Mouse (Mus musculus) erythroblast, adult 5-6 weeks (primary cell): ENCODE data around the gene Ermard. TPM values are rescaled to one million over a fixed set of nuclear protein-coding genes. Genes with fewer than 3 reads are reported as not detected.
A peak's percentile ranks its signal among the peaks of the same experiment; 100 is the strongest.
"Not testable (repeated sequence)": the region's sequence is repeated elsewhere in the genome, so short reads cannot be mapped to it uniquely, and the experiment has no call there.

Experiments used
- ATAC-seq: replicated peaks from 2 replicates; pipeline ENCODE4 v1.8.0; 2016; ENCODE audit warnings: moderate number of reproducible peaks, mild to moderate bottlenecking, moderate TSS enrichment, inconsistent platforms; ENCODE audit not compliant: poor library complexity, low FRiP score, severe bottlenecking
- total RNA-seq, 2 experiments: library from RNA; stranded (forward) in 1 of 2; stranded (reverse) in 1 of 2; fragments of 150-400 nt in 1 of 2; fragments of 200-764, 138-1000 nt in 1 of 2; gene quantifications; 2 replicates each; pipeline versions ENCODE4 v1.2.3 to v1.2.4; 2015 to 2017; ENCODE audit warnings: low replicate concordance in 2 of 2

The Ermard gene
- total RNA-seq (2015; ENCODE audit: low replicate concordance), result 35.0 and 43.1 TPM in 2 replicates
- 17.9 and 28.6 TPM in 2 replicates for total RNA-seq (2017; ENCODE audit: low replicate concordance)

DNA sequence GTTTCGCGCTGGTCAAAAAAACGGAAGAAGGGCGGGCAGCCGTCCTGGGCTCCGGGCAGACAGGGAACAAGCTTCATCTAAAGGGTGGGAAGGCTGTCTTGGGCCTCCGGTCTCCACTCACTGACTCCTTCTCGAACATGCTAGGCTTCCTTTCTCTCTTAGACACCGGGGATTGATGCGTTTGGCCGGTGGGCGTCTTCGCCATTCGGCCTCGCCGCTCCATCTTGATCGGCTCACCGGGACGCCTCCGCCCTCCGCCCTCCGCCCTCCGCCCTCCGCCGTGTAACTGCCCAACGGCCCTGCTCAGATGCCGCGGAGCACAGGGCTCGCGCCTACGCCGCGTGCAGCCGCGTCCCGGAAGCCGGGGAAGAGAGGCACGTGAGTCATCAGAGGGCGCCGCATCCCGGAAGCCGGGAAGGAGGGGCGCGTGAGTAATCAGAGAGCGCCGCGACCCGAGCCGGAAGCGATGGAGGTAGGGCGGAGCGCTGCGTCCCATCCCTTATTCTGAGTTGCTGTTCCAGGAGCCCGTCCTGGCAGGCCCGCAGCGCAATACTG lies at the start of gene Ermard, which contains the start of the genes Tcte3 and Gm3448:
Gene Ermard, plus strand, starts transcription at position 34 of the 555 bp plus-strand sequence.
Gene Tcte3, minus strand, starts transcription at position 314 of the 555 bp plus-strand sequence.
Gene Gm3448, minus strand, starts transcription at position 363 of the 555 bp plus-strand sequence.
- peak; percentile 95 for ATAC-seq

DNA sequence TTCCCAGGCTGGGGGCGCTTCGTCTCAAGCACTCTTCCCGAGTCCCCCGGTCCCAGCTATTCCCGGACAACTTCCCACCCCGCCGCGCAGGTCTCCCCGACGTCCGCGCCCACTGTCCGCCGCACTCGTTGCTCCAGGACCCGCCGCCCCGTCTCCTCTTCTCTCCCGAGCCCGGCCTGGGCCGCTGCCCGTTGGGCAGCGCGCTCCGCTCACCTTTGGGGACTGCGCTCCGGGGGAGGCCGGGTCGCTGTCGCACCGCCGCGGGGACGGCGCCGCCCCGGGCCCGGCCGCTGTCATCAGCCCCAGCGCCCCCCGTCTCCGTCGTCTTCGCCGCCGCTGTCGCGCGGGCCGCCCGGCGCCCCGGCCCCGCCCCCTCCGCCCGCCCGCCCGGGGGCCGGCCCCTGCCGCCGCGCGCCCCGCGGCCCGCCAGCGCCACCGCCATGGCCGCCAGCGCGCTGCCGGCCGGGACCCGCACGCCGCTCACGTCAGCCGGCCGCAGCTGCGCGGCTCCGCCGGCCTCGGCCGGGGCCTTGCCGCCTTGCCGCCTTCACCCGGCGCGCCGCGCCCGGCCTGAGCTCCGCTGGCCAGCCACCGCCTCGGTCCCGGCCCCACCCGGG lies 48.4 kb upstream of the Ermard start:
- ATAC-seq, result peak; percentile 36

DNA sequence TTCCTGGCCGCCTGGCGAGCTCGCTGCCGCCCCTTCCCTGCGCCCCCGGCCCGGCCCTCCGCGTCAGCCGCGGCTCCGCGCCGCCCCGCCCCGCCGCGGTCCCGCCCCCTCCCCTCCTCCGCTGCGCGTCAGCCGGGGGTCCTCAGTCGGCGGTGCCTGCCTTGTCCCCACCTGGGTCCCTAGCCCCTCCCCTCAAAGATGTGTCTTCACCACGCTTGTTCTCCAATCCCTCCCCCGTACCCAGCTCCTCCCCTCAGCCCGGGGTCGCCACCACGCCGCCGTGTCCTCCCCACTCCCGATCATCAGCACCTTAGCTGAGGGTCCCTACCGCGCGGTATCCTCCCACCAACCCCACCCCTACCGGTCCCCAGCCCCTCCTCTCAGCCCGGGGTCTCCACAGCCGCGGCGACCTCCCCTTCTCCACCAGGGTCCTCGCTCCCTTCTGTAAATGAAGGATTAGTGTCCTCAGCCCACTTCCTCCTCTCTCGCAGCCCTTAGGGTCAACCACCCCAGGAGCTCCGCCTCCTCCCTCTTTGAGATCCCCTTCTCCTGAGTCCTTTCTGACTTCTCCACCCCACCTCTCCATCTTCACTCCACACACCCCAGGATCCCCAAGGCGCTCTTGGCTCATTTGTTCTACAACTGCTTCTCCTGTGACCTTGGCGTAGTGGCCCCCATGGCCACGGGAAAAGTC lies 47.7 kb upstream of the Ermard start:
- peak; percentile 27 for ATAC-seq

DNA sequence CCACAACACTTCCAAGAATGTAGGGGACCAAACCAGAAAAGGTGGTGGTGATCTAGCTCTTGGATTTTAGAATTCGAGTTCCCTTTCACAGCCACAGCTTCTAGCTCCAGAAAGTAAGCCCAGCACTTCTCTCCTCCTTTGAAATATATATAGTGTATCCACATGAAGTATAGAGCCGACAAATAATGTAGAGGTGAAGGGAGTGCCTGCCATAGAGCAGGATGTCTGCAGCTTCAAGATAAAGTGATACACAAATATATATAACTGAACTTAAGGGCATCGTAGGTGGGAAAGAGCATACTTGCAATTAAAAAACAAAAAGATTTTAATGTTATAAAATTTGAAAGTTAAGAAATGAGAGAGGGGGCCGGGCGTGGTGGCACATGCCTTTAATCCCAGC lies 46.9 kb upstream of the Ermard start:
- peak; percentile 62 for ATAC-seq

DNA sequence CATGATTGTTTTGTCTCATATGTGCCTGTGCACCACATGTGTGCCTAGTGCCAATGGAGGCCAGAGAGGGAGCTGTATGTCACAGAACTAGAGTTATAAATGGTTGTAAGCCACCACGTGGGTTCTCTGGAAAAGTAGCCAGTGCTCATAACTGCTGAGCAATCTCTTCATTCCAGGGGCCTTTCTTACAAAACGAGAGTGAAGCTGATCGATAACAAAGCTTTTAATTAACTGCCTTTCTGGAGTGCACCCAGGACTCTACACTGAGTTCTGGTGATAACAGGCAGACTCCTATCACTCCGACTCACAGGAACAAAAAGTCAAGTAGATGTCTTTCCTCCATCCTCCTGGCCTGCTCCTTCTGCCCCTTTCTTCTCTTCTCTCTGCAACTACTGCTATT lies 41.0 kb upstream of the Ermard start:
- ATAC-seq, result peak; percentile 54

DNA sequence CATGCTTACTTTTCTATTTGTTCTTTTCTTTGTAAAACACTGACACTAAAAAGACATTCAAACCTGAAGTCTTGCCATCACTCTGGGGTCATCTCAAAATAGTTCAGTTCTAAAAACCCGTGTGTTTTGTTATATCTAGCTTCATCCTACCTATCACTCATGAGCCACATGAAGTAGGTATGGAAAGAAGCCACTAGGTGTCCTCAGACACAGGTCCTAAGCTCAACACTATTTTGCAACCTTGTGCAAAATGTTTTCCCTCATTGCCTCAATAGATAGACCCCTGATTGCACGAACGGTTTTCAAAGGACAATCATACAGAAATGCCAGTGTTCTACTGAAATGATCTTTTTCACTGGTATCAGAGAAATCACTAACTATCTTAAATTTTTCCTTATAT lies 31.9 kb upstream of the Ermard start:
- peak; percentile 80 for ATAC-seq

DNA sequence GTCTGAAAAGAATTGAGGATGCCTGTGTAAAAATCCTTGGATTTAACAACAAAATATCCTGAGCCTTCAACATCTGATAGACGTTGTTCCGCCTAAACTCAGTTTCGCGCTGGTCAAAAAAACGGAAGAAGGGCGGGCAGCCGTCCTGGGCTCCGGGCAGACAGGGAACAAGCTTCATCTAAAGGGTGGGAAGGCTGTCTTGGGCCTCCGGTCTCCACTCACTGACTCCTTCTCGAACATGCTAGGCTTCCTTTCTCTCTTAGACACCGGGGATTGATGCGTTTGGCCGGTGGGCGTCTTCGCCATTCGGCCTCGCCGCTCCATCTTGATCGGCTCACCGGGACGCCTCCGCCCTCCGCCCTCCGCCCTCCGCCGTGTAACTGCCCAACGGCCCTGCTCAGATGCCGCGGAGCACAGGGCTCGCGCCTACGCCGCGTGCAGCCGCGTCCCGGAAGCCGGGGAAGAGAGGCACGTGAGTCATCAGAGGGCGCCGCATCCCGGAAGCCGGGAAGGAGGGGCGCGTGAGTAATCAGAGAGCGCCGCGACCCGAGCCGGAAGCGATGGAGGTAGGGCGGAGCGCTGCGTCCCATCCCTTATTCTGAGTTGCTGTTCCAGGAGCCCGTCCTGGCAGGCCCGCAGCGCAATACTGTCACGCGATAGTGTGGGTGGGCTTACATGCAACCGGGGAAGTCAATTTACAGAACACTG lies 31.1 kb upstream of the Ermard start, which contains the start of gene Gm3435:
Gene Gm3435, plus strand, starts transcription at position 471 of the 708 bp plus-strand sequence.
- ATAC-seq, result peak; percentile 94

DNA sequence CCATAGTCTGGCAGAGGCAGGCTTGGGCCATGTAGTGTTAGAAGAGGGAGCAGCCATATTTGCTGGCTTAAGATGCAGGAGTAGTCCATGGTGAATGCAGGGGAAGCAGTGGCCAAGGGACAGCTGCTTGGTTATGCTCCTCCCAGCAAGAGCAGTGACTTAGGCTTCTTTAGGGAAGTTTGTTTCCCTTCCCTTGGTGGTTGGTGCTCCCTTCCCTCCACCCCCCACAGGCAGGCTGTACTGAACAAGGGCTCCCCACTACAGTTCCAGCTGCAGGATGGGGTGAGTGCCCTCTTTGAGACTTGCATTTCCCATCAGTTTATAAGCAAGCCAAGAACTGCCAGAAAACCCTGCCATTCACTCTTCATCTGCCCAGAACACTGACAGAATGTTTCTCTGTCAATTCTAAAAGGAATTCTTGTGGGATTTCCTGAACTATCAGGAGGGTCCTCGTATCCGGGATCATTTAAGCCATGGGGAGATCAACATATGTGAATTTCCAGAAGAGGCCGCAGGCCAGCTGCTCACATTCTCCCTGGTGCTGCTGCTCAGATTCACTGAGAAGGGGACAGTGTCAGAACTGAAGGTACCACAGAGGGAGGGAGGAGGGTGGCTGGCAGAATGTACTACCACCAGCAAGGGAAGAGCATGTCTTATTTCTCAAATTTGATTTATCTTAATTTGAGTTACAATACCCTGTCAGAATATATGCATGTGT lies 19.3 kb upstream of the Ermard start:
- ATAC-seq, result not testable (repeated sequence)

DNA sequence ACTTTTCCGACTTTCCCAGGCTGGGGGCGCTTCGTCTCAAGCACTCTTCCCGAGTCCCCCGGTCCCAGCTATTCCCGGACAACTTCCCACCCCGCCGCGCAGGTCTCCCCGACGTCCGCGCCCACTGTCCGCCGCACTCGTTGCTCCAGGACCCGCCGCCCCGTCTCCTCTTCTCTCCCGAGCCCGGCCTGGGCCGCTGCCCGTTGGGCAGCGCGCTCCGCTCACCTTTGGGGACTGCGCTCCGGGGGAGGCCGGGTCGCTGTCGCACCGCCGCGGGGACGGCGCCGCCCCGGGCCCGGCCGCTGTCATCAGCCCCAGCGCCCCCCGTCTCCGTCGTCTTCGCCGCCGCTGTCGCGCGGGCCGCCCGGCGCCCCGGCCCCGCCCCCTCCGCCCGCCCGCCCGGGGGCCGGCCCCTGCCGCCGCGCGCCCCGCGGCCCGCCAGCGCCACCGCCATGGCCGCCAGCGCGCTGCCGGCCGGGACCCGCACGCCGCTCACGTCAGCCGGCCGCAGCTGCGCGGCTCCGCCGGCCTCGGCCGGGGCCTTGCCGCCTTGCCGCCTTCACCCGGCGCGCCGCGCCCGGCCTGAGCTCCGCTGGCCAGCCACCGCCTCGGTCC lies 17.0 kb upstream of the Ermard start:
- ATAC-seq, result peak; percentile 38

DNA sequence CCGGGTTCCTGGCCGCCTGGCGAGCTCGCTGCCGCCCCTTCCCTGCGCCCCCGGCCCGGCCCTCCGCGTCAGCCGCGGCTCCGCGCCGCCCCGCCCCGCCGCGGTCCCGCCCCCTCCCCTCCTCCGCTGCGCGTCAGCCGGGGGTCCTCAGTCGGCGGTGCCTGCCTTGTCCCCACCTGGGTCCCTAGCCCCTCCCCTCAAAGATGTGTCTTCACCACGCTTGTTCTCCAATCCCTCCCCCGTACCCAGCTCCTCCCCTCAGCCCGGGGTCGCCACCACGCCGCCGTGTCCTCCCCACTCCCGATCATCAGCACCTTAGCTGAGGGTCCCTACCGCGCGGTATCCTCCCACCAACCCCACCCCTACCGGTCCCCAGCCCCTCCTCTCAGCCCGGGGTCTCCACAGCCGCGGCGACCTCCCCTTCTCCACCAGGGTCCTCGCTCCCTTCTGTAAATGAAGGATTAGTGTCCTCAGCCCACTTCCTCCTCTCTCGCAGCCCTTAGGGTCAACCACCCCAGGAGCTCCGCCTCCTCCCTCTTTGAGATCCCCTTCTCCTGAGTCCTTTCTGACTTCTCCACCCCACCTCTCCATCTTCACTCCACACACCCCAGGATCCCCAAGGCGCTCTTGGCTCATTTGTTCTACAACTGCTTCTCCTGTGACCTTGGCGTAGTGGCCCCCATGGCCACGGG lies 16.4 kb upstream of the Ermard start:
- peak; percentile 31; the same call in 1 of the 2 replicates for ATAC-seq

DNA sequence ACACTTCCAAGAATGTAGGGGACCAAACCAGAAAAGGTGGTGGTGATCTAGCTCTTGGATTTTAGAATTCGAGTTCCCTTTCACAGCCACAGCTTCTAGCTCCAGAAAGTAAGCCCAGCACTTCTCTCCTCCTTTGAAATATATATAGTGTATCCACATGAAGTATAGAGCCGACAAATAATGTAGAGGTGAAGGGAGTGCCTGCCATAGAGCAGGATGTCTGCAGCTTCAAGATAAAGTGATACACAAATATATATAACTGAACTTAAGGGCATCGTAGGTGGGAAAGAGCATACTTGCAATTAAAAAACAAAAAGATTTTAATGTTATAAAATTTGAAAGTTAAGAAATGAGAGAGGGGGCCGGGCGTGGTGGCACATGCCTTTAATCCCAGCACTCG lies 15.5 kb upstream of the Ermard start:
- ATAC-seq, result peak; percentile 63

DNA sequence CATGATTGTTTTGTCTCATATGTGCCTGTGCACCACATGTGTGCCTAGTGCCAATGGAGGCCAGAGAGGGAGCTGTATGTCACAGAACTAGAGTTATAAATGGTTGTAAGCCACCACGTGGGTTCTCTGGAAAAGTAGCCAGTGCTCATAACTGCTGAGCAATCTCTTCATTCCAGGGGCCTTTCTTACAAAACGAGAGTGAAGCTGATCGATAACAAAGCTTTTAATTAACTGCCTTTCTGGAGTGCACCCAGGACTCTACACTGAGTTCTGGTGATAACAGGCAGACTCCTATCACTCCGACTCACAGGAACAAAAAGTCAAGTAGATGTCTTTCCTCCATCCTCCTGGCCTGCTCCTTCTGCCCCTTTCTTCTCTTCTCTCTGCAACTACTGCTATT lies 9.6 kb upstream of the Ermard start:
- ATAC-seq, result peak; percentile 50

DNA sequence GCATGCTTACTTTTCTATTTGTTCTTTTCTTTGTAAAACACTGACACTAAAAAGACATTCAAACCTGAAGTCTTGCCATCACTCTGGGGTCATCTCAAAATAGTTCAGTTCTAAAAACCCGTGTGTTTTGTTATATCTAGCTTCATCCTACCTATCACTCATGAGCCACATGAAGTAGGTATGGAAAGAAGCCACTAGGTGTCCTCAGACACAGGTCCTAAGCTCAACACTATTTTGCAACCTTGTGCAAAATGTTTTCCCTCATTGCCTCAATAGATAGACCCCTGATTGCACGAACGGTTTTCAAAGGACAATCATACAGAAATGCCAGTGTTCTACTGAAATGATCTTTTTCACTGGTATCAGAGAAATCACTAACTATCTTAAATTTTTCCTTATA lies 553 bp upstream of the Ermard start:
- ATAC-seq, result peak; percentile 79

DNA sequence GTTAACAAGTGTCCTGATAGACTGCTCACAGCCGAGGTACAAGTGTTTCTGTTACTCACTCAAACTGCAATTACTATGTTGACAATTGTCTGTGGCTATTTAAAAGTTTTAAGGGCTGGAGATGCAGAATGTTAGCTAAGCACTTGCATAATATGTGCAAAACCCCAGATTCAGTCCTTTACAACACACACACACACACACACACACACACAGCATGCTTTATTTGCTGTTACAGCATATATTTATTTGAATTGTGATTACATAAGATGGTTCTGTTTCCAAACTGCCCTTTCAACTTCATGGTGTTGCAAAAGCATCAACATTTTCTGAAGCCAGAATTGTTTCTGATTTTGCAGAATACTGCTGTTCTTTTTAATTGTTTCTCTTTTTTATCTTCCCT lies 9.3 kb downstream of the Ermard start:
- ATAC-seq, result not testable (repeated sequence)

DNA sequence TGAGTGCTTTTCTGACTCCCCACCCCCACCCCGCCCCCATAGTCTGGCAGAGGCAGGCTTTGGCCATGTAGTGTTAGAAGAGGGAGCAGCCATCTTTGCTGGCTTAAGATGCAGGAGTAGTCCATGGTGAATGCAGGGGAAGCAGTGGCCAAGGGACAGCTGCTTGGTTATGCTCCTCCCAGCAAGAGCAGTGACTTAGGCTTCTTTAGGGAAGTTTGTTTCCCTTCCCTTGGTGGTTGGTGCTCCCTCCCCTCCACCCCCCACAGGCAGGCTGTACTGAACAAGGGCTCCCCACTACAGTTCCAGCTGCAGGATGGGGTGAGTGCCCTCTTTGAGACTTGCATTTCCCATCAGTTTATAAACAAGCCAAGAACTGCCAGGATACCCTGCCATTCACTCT lies 11.8 kb downstream of the Ermard start:
- ATAC-seq, result 0 out of 2 replicates have a peak, but pooled peaks have one; percentile 38

DNA sequence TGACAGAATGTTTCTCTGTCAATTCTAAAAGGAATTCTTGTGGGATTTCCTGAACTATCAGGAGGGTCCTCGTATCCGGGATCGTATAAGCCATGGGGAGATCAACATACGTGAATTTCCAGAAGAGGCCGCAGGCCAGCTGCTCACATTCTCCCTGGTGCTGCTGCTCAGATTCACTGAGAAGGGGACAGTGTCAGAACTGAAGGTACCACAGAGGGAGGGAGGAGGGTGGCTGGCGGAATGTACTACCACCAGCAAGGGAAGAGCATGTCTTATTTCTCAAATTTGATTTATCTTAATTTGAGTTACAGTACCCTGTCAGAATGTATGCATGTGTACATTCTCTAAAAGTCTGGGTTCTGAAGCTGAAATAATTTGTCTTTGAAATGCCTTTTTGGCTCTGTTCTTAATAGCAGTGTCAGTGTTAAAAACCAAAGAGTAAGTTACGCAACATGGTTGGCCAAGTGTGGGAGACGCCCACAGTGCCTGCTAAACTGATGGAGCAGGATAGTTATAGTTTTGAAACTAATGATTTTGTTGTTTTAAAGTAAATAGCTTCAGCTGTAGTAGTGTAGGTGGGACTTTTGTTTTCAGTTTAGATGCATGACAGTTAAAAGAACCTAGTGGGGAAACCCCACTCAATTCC lies 12.3 kb downstream of the Ermard start:
- ATAC-seq, result peak; percentile 61; the same call in 1 of the 2 replicates

DNA sequence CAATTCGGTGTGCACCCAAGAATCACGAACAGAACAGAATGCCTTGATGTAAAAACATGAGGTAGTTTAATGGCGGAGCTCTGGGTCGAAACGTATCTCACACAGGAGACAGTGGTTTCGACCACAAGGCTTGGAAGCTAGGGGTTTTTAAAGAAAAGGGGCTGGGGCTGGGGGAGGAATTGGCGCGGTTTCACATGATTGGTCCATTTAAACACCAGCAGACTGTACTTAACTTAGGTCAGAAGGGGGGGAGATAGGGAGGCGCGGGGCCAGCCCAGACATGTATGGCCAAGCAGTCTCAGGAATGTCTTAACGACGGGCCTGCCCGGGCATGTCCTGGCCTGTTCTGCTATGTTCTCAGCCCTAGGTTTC lies 12.8 kb downstream of the Ermard start:
- not testable (repeated sequence) for ATAC-seq

DNA sequence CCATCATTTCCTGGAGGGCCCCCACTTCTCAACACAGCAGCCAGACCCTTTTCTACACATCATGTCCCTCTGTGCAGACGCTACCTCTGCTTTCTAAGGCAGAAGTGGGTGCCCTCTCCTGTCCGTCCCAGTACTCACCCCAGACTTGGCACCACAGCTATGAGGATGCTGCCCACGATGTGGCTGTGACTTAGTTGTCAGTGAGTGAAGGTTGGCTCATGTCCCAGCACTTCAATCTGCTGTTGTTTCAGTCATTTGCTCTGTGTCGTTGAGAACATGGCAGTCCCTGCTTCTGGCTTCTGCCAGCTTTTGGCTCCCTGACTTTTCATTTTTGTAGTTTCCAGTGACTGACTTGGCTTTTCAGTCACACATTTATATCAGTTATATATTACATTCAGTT lies 14.9 kb downstream of the Ermard start:
- ATAC-seq, result no peak
